Mouse (Mus musculus) stomach, postnatal 0 days (tissue): Measurements from ENCODE around the gene Ptov1.

Experiments used
- CTCF ChIP-seq: IDR thresholded peaks from 2 replicates; pipeline ENCODE4 v1.5.1; 2016; ENCODE audit warnings: antibody characterized with exemption, low read depth, mild to moderate bottlenecking, moderate library complexity
- EP300 ChIP-seq: optimal IDR thresholded peaks from 2 replicates; pipeline ENCODE3; 2016; ENCODE audit warnings: antibody characterized with exemption

- TF ChIP-seq EP300 (no peak), CTCF (no peak)
Measured at GRCm38 (mm10) chr7:44877833-44878232, 8.2 kb upstream of the Ptov1 start.
